Mouse (Mus musculus): ENCODE measurements around the gene Pitpnc1. TPM values are rescaled to one million over a fixed set of nuclear protein-coding genes. Genes with fewer than 3 reads are reported as not detected.

The Pitpnc1 gene
- total and polyA plus RNA-seq, 3 experiments, result 2.4 to 5.4 (median 3.6) TPM

- Histone ChIP-seq H3K36me3 (replicated peaks in 1 of 2; ENCODE audit: control insufficient read depth in 1 of 2, insufficient read depth in 1 of 2, low read length in 1 of 2) (peaks cover 0 to 2% of the 10 kb centered on the region in 2 experiments), H3K9me3 (replicated peaks; ENCODE audit: low read length) (peaks cover 2% of the 10 kb centered on the region), H3K9ac (ENCODE audit: insufficient read depth, low read depth) (no peak overlapping the region), H3K27me3 (replicated peaks) (no peaks in the 10 kb centered on the region), H3K79me2 (replicated peaks; ENCODE audit: control insufficient read depth, extremely low read depth, insufficient read depth, poor library complexity, severe bottlenecking) (no peaks in the 10 kb centered on the region), H3K4me3 (replicated peaks in 1 of 3; ENCODE audit: low read depth in 2 of 3, low read length in 2 of 3, poor library complexity in 1 of 3) (no peak overlapping the region), H3K4me1 (ENCODE audit: control insufficient read depth in 1 of 2, insufficient read depth in 2 of 2) (peaks cover 0 to 12% of the 10 kb centered on the region in 2 experiments; a peak in 2 of 4 replicates), H3K27ac (ENCODE audit: insufficient read depth, low read depth) (no peak overlapping the region), H3K4me2 (ENCODE audit: insufficient read depth, low read depth, poor library complexity, severe bottlenecking) (no peak overlapping the region)
- in situ Hi-C loops (cut with MboI; ENCODE audit: low pct_ligation_motif_present, low pct_unique_long_range_greater_than_20kb, low sequenced_read_pairs), result no loop called here
- no peak for DNase-seq (ENCODE audit: extremely low read depth)
- TF ChIP-seq SMC3 (IDR thresholded peaks at IDR 0.05; ENCODE audit: low read depth, low read length) (no peak), USF2 (conservative IDR thresholded peaks at IDR 0.05; ENCODE audit: low read depth, low read length) (no peak), KAT2A (IDR thresholded peaks at IDR 0.05; ENCODE audit: insufficient replicate concordance, low read length) (no peak), EP300 (IDR thresholded peaks at IDR 0.05; ENCODE audit: low read length) (no peak), GABPA (IDR thresholded peaks at IDR 0.05; ENCODE audit: insufficient replicate concordance, low read depth, low read length) (no peak), CHD2 (IDR thresholded peaks at IDR 0.05; ENCODE audit: low read length) (no peak), MAFK (IDR thresholded peaks at IDR 0.05; ENCODE audit: insufficient replicate concordance, low read length) (no peak), MEF2A (IDR thresholded peaks at IDR 0.05; ENCODE audit: borderline replicate concordance, low read depth, low read length) (no peak), POLR2AphosphoS2 (IDR thresholded peaks at IDR 0.05; ENCODE audit: low read depth, low read length) (no peak), TBP (conservative IDR thresholded peaks at IDR 0.05; ENCODE audit: low read depth, low read length) (no peak), MAX (IDR thresholded peaks at IDR 0.05; ENCODE audit: low read length) (no peak), TCF12 (IDR thresholded peaks at IDR 0.05; ENCODE audit: low read depth, low read length) (no peak), USF1 (IDR thresholded peaks at IDR 0.05; ENCODE audit: low read depth, low read length) (no peak), NELFE (IDR thresholded peaks at IDR 0.05; ENCODE audit: low read depth, low read length) (no peak), ZC3H11A (IDR thresholded peaks at IDR 0.05; ENCODE audit: low read depth, low read length) (no peak), MYC (IDR thresholded peaks at IDR 0.05; ENCODE audit: low read depth, low read length) (no peak), CTCF (conservative IDR thresholded peaks at IDR 0.05 in 1 of 2, IDR thresholded peaks at IDR 0.05 in 1 of 2; ENCODE audit: low read depth in 2 of 2, low read length in 2 of 2) (no peak; a peak in 1 of 4 replicates)
- dilution Hi-C loops (cut with MboI; ENCODE audit: extremely low pct_ligation_motif_present, extremely low pct_unique_long_range_greater_than_20kb, low sequenced_read_pairs), result no loop called here
Observed at GRCm38 (mm10) chr11:107321819-107322218, 148.7 kb downstream of the Pitpnc1 start.

GRCm38 (mm10) chr11:107319861-107320260 lies 150.6 kb downstream of the Pitpnc1 start:
- TF ChIP-seq USF2 (conservative IDR thresholded peaks at IDR 0.05; ENCODE audit: low read depth, low read length) (no peak), ZMIZ1 (IDR thresholded peaks at IDR 0.05; ENCODE audit: low read depth, low read length) (no peak), POLR2AphosphoS2 (IDR thresholded peaks at IDR 0.05; ENCODE audit: low read depth, low read length) (no peak), IRF4 (IDR thresholded peaks at IDR 0.05; ENCODE audit: low read depth, low read length) (no peak), RCOR1 (conservative IDR thresholded peaks at IDR 0.05; ENCODE audit: low read depth, low read length) (no peak), USF1 (IDR thresholded peaks at IDR 0.05; ENCODE audit: low read depth, low read length) (no peak), KAT2A (IDR thresholded peaks at IDR 0.05; ENCODE audit: insufficient replicate concordance, low read length) (no peak), CTCF (conservative IDR thresholded peaks at IDR 0.05 in 1 of 2, IDR thresholded peaks at IDR 0.05 in 1 of 2; ENCODE audit: low read depth in 2 of 2, low read length in 2 of 2) (no peak), CHD1 (IDR thresholded peaks at IDR 0.05; ENCODE audit: low read depth, low read length) (no peak), JUN (IDR thresholded peaks at IDR 0.05; ENCODE audit: insufficient read depth, low read depth, low read length) (no peak), ZC3H11A (IDR thresholded peaks at IDR 0.05; ENCODE audit: low read depth, low read length) (no peak), MAX (IDR thresholded peaks at IDR 0.05; ENCODE audit: low read length) (no peak), EP300 (IDR thresholded peaks at IDR 0.05; ENCODE audit: low read length) (no peak), TBP (conservative IDR thresholded peaks at IDR 0.05; ENCODE audit: low read depth, low read length) (no peak)
- no peaks in the 10 kb centered on the region for H3K27me3 ChIP-seq (replicated peaks)
- H3K4me3 ChIP-seq (replicated peaks in 1 of 3; ENCODE audit: low read depth in 2 of 3, low read length in 2 of 3, poor library complexity in 1 of 3), result no peak overlapping the region
- peaks cover 0 to 2% of the 10 kb centered on the region in 2 experiments for H3K36me3 ChIP-seq (replicated peaks in 1 of 2; ENCODE audit: control insufficient read depth in 1 of 2, insufficient read depth in 1 of 2, low read length in 1 of 2)
- dilution Hi-C loops (cut with MboI; ENCODE audit: extremely low pct_ligation_motif_present, extremely low pct_unique_long_range_greater_than_20kb, low sequenced_read_pairs) (no loop called here), in situ Hi-C loops (cut with MboI; ENCODE audit: low pct_ligation_motif_present, low pct_unique_long_range_greater_than_20kb, low sequenced_read_pairs) (no loop called here)
- H3K4me1 ChIP-seq (ENCODE audit: control insufficient read depth in 1 of 2, insufficient read depth in 2 of 2), result peaks cover 0 to 12% of the 10 kb centered on the region in 2 experiments; a peak in 2 of 4 replicates
- H3K79me2 ChIP-seq (replicated peaks; ENCODE audit: control insufficient read depth, extremely low read depth, insufficient read depth, poor library complexity, severe bottlenecking), result no peaks in the 10 kb centered on the region
- H3K9me3 ChIP-seq (replicated peaks; ENCODE audit: low read length), result peaks cover 2% of the 10 kb centered on the region
- no peak overlapping the region for H3K27ac ChIP-seq (ENCODE audit: insufficient read depth, low read depth)
- DNase-seq (ENCODE audit: extremely low read depth), result no peak
- H3K4me2 ChIP-seq (ENCODE audit: insufficient read depth, low read depth, poor library complexity, severe bottlenecking), result no peak overlapping the region
- no peak overlapping the region for H3K9ac ChIP-seq (ENCODE audit: insufficient read depth, low read depth)
